Mouse (Mus musculus) testis, adult 2 months (tissue): ENCODE measurements around the gene Gm10974. TPM values are rescaled to one million over a fixed set of nuclear protein-coding genes. Genes with fewer than 3 reads are reported as not detected.

Experiments used
- H3K27ac ChIP-seq: fragments of 200-500 bp; 2 replicates; pipeline ENCODE4 v1.5.1; 2012; ENCODE audit warnings: low read depth, low read length; ENCODE audit not compliant: control insufficient read depth, insufficient read depth
- H3K27me3 ChIP-seq: fragments of 200-500 bp; 2 replicates; pipeline ENCODE4 v1.6.1; 2012; ENCODE audit warnings: mild to moderate bottlenecking, low read length, moderate library complexity; ENCODE audit not compliant: control insufficient read depth, insufficient read depth
- H3K36me3 ChIP-seq: fragments of 200-500 bp; 2 replicates; pipeline ENCODE4 v1.6.1; 2012; ENCODE audit warnings: mild to moderate bottlenecking, low read length; ENCODE audit not compliant: control insufficient read depth, insufficient read depth
- H3K4me1 ChIP-seq: fragments of 200-500 bp; 2 replicates; pipeline ENCODE4 v1.6.1; 2012; ENCODE audit warnings: low read length; ENCODE audit not compliant: control insufficient read depth, insufficient read depth
- H3K4me3 ChIP-seq: fragments of 200-500 bp; 2 replicates; pipeline ENCODE4 v1.5.1; 2012; ENCODE audit warnings: low read depth, mild to moderate bottlenecking, low read length, moderate library complexity, mixed read lengths; ENCODE audit not compliant: control insufficient read depth
- CTCF ChIP-seq: fragments of 200-500 bp; IDR thresholded peaks from 2 replicates; pipeline ENCODE4 v1.5.1; 2012; ENCODE audit warnings: low read depth, mild to moderate bottlenecking, inconsistent platforms, low read length, moderate library complexity; ENCODE audit not compliant: control insufficient read depth, insufficient read depth, insufficient replicate concordance
- POLR2A ChIP-seq: fragments of 200-500 bp; IDR thresholded peaks from 2 replicates; pipeline ENCODE4 v1.6.1; 2012; ENCODE audit warnings: low read depth, mild to moderate bottlenecking, inconsistent platforms, low read length, moderate library complexity; ENCODE audit not compliant: control insufficient read depth
- polyA plus RNA-seq: library from polyadenylated mRNA; depleted of rRNA; stranded (reverse); fragments of >200 nt; gene quantifications from 2 replicates; pipeline ENCODE4 v1.2.3, GENCODE M21; 2012

Gene Gm10974
- polyA plus RNA-seq, 1 experiment: not detected

- H3K27ac ChIP-seq: peak overlapping the region; percentile 29; the same call in 1 of the 2 replicates
- H3K4me3 ChIP-seq: no peak overlapping the region
- peaks cover 13% of the 10 kb centered on the region for H3K4me1 ChIP-seq
- no peaks in the 10 kb centered on the region for H3K36me3 ChIP-seq
- no peaks in the 10 kb centered on the region for H3K27me3 ChIP-seq
- TF ChIP-seq CTCF (no peak), POLR2A (no peak)
Observed at GRCm38 (mm10) chr7:66406971-66407370, 41.3 kb downstream of the Gm10974 start.

- Histone ChIP-seq H3K4me3 (no peak overlapping the region), H3K27me3 (no peaks in the 10 kb centered on the region), H3K4me1 (peaks cover 10% of the 10 kb centered on the region), H3K36me3 (no peaks in the 10 kb centered on the region), H3K27ac (no peak overlapping the region)
- TF ChIP-seq CTCF: peak; percentile 55; the same call in 1 of the 2 replicates
- TF ChIP-seq POLR2A: no peak
Observed at GRCm38 (mm10) chr7:66409433-66409832, 43.7 kb downstream of the Gm10974 start.

- Histone ChIP-seq H3K27me3 (no peaks in the 10 kb centered on the region), H3K4me3 (no peak overlapping the region), H3K36me3 (no peaks in the 10 kb centered on the region), H3K27ac (no peak overlapping the region), H3K4me1 (no peaks in the 10 kb centered on the region)
- TF ChIP-seq CTCF: no peak
- TF ChIP-seq POLR2A: no peak
Observed at GRCm38 (mm10) chr7:66413093-66413492, 47.4 kb downstream of the Gm10974 start.

- TF ChIP-seq CTCF (no peak), POLR2A (no peak)
- no peak overlapping the region for H3K27ac ChIP-seq
- no peaks in the 10 kb centered on the region for H3K4me1 ChIP-seq
- H3K27me3 ChIP-seq: no peaks in the 10 kb centered on the region
- no peaks in the 10 kb centered on the region for H3K36me3 ChIP-seq
- H3K4me3 ChIP-seq: no peak overlapping the region
Observed at GRCm38 (mm10) chr7:66416829-66417228, 51.1 kb downstream of the Gm10974 start.

- Histone ChIP-seq H3K4me3 (no peak overlapping the region), H3K4me1 (no peaks in the 10 kb centered on the region), H3K27ac (no peak overlapping the region), H3K36me3 (no peaks in the 10 kb centered on the region), H3K27me3 (no peaks in the 10 kb centered on the region)
- TF ChIP-seq POLR2A (no peak), CTCF (no peak)
Observed at GRCm38 (mm10) chr7:66418981-66419380, 53.3 kb downstream of the Gm10974 start.

GRCm38 (mm10) chr7:66421903-66422302 is 56.2 kb downstream of the Gm10974 start:
- peaks cover 2% of the 10 kb centered on the region; the same call in 1 of the 2 replicates for H3K4me1 ChIP-seq
- no peaks in the 10 kb centered on the region for H3K27me3 ChIP-seq
- TF ChIP-seq CTCF (no peak), POLR2A (no peak)
- no peaks in the 10 kb centered on the region for H3K36me3 ChIP-seq
- no peak overlapping the region for H3K27ac ChIP-seq
- no peak overlapping the region for H3K4me3 ChIP-seq

- TF ChIP-seq POLR2A (no peak), CTCF (no peak)
- no peak overlapping the region for H3K27ac ChIP-seq
- H3K36me3 ChIP-seq: no peaks in the 10 kb centered on the region
- H3K4me3 ChIP-seq: peak overlapping the region; percentile 7
- no peaks in the 10 kb centered on the region for H3K27me3 ChIP-seq
- H3K4me1 ChIP-seq: peaks cover 5% of the 10 kb centered on the region; the same call in 1 of the 2 replicates
Observed at GRCm38 (mm10) chr7:66427053-66427436, 61.3 kb downstream of the Gm10974 start.
